Mouse (Mus musculus) kidney, postnatal 10 days (tissue): ENCODE data around the gene Ankrd54.

Experiments used
- DNase-seq: peaks from one replicate; pipeline ENCODE4 v3.0.0; 2021; ENCODE audit warnings: mixed read lengths

Gene Ankrd54

DNA sequence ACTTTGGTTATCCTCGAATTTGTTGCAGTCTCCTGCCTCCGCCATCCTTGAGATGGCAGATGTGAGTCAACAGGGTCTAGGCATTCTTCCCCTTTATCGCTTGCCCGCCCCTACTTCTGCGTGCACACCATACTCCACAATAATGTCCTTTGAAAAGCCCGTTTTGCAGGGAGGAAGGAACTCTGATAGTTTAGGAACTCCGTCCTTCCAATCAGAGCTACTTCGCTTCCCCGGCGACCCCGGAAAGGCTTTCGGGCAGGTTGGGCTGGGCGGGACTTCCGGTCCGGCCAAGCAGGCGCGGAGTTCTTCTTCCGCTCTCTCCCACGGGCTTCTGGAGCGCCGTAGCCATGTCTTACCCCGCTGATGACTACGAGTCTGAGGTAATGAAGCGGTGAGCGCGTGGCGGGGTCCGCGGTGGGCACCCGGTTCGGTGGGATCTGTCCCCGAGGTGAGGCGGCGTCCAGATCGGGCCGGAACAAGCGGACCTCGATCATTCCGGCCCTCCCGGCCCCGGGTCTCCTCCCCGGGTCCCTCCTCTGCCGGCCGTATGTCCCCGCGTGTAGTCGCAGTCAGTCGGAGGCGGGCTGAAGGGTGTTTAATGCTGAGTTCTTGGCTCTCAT lies 12.3 kb upstream of the Ankrd54 start, which contains the start of gene Eif3l:
Eif3l (plus strand) TSS at position 267 of the 620 bp plus-strand sequence.
- peak; percentile 94 for DNase-seq

DNA sequence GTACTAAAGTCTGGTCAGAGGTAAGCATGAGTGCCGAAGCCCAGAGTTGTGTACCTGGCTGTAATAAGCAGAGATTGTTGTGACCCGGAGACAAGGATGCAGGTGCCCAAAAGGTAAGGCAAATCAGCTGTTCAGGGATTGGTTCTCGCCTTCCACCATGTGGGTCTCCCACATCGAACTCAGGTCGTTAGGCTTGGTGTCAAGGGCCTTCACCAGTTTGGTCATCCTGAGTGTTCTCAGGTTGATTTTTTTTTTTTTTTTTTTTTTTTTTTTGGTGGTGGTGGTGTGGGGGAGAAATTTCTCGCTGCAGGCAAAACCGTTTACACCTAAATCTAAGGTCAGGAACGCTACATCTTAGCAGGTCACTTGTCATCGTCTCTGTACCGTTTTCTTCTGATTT lies 11.8 kb upstream of the Ankrd54 start:
- DNase-seq: no peak

DNA sequence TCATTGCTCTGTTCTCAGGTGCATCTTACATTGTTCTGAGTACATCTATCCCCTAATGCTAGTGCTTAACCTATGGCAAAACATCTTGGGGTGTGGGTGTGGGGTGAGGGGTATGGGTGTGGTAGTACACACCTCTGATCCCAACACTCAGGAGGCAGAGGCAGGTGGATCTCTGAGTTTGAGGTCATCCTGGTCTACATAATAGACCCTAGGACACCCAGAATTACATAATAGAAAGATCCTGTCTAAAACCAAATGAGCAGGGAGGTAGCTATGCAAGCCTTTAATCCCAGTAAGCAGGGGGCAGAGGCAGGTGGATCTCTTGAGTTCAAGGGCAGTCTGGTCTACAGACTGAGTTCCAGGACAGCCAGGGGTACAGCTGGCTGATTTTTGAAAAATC lies 11.1 kb upstream of the Ankrd54 start:
- no peak for DNase-seq

DNA sequence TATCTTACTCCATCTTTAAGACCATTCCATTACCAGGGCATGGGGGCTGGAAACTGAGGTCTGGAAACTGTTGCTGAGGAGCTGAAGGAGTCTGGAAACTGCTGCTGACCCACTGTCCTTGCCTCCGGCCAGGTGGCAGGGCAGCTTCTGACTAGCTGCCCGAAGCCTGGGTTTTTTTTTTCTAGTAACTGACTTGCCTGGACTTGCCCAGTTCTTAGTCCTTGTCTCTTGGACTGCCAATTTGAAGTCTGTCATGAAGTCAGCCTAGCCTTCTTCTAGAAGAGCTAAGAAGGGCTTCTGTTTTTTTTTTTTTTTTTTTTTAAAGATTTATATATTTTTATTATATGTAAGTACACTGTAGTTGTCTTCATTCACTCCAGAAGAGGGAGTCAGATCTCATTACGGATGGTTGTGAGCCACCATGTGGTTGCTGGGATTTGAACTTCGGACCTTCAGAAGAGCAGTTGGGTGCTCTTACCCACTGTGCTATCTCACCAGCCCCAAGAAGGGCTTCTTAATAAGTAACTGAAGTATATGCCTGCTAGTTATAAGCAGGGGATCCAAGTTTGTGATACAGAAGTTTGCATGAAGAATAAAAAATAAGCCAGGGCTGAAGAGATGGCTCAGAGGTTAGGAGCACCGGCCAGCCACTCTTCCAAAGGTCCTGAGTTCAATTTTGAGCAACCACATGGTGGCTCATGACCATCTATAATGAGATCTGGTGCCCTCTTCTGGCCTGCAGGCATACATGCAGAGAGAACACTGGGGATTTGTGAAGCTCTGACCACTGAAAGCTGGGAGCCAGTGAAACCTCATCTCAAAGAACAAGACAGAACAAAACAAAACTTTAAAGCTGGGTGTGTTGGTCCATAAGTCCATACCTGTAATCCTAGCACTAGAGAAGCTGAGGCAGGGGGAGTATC lies 8.7 kb upstream of the Ankrd54 start:
- DNase-seq: peak; percentile 58

DNA sequence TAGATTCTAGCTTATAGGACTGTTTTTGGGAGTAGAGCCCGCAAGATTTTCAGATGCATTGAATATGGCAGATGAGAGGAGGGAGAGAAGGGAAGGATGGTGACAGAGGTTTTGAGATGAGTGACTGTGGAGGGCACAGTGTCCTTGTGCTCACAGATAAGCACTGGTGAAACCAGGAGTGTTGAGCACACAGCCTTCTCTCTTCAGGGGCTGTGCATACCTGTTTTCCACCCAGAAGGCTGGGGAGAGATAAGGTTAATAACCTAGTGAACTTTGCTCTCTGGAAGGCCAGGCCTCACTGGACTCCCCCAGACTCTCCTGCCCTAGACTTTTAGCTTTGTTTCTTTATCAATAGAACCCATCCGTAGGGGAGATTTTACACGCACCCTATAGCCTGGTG lies 5.7 kb upstream of the Ankrd54 start:
- no peak for DNase-seq

DNA sequence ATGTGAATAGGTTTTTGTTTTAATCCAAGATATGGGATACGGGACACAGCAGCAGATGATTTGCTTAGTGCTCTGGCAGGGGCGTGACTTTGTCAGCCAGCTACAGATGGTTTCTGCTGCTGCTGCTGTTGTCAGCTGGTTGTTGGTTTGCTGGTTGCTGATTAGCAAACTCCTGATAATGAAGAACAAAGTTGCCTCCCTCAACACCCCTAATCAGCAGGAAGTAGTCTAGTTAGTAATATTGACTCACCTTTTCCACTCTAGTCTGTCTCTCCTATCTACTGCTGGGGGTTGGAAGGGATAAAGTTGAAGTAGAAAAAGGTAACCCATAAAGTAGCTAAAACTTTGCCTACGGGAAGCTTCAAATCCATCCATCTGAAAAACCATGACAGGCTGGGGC lies 4.9 kb upstream of the Ankrd54 start:
- DNase-seq: no peak

DNA sequence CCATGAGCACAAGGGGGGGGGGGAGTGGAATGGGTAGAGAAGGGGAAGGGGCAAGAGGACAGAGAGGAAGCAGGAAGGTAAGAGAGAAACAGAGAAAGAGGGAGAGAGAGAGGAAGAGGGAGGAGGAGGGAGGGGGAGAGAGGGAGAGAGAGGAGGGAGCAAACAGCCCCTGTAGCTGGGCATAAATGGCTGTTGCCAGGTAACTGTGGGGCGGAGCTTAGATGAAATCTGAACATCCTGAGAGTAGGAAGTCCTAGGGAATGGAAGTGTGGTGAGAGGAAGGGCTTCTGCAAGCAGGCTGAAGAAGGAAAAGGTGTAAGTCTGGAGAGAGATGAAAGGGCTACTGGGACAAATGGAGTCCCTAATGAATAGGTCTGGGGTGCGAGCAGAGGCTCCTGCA lies 3.6 kb upstream of the Ankrd54 start:
- DNase-seq: peak; percentile 35

DNA sequence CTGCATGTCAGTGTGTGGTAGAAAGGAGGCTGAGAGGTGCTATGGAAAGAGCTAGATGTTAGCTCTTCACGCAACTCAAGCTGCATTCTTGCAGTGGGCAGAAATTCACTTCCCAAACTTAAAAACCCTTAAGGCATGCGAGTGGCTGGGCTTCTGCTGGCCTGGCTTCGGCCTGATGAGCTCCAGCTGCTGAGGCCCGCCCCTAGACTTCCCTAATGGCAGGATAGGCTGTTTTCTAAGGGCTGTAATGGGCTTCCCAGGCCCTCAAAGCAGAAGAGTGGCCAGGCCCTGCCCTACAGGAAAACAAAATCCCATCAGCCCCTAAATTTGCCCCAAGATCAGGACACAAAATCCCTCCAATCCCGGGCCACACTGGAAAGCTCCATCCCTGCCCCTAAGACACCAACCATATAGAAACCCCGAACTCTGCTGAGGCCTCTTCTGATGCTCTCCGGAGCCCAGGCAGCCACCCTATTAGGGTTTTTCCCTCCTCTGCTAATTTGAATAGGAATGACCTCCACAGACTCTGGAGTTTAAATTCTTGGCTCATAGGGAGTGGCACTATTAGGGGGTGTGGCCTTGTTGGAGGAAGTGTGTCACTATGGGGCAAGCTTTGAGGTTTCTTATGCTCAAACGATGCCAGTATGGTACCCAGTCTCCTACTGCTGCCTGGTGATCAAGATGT lies 2.5 kb upstream of the Ankrd54 start:
- peak; percentile 74 for DNase-seq

DNA sequence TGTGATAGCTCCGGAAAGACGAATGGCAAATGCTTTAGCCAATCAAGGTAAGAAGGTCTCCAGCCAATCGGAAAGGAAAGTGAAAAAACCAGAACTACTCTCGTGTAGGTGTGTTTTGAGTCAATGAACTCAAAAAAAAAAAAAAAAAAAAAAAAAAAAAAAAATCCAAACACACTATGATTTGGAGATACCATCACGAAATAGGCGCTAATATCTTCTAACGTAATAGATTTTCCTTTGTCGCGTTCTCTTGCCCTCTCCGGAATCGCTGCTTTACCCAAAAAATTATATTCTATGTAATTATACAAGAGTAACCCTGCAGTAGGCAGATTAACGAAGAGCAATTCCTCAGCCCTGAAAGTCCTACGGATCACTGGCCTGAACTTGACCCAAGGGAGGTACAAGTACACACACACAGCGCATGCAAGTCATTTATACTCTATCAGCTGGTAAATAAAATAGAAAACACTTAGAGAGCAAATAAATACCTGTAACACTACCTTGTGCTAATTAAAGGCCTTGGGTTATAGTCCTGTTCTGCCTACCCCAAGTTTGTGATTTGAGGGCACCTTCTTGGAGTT lies 557 bp upstream of the Ankrd54 start:
- DNase-seq: no peak

DNA sequence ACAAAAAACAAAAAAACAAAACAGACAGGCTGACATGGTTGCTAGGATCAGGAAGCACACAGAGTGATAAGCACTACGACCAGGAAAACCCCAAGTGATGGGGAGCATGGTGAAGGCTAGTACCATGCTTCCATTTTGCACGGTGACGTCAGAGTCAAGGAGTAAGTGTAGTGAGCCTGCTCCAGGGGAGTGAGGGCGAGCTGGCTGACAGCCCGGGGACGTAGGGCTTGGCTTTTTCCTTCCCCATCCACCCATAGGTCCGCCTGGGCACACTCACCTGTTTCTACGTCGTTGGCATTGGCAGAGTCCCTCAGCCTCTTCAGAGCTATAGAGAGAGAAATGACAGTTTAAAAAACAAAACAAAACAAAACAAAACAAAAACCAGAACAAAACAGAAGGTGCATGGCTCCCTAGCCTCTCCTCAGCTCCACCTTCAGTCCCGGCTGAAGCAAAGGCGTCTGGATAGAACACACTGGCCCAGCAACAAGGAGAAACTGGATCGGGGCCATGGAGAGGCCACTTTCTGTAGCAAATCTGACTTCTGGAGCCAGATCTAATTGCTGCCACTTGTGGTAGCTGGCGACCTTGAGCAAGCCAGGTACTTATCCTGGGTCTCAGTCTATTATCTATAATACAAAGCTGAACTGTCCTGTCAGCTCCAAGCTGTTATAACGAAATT lies 1.7 kb downstream of the Ankrd54 start:
- DNase-seq: no peak

DNA sequence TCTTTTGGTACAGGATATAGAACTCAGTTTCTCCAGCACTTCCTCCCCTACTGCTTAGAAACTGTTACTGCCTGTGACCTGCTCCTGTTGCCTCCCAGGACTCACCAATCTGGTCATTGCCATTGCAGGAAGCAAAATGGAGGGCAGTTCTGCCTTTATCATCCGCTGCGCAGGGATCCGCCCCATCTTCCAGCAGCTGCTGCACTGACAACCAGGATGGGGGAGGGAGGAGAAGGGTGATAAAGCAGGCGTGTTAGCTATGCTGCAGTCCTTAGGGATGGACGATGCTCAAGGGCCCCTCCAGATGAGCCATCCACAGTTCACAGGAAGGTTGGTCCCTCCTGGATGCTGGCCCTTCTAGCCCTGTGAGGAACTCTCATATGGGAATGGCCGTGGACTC lies 4.8 kb downstream of the Ankrd54 start:
- DNase-seq: no peak

DNA sequence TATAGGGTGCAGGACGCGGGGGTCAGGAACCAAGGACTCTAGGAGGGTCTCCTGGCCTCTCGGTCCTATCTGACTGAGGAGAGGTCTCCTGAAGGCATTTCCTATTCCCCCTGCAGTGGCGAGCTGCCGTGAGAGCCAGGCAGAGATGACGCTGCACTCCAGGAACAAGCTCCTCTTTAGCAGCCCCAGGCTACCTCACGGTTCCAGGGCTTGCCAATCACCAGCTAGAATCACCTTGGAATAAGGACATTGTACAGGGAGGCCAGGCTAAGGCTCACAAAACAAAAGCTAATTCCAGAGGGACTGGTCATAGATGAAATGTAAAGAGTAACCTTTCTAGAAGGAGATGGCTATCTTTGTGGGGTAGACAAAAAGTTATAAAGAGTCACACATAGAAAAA lies 6.1 kb downstream of the Ankrd54 start:
- no peak for DNase-seq

DNA sequence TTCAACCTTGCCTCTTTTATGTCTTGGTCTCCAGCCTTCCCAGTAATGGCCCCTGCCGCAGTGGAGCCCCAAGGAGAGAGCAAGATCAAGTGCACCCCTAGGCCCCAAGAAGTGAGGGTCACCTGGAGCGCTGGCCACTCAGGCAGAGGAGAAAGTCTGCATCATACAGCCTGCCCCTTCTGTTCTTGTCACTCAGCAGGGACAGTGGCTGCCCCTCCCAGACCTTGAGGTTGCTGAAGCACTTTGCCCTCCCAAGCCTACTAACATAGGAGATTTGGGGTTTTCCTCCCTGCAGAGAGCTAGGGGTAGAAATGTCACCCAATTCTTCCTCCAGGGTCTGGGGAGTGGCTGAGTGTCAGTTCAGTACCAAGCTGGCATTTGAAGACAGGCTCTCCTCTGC lies 10.3 kb downstream of the Ankrd54 start:
- DNase-seq: no peak

DNA sequence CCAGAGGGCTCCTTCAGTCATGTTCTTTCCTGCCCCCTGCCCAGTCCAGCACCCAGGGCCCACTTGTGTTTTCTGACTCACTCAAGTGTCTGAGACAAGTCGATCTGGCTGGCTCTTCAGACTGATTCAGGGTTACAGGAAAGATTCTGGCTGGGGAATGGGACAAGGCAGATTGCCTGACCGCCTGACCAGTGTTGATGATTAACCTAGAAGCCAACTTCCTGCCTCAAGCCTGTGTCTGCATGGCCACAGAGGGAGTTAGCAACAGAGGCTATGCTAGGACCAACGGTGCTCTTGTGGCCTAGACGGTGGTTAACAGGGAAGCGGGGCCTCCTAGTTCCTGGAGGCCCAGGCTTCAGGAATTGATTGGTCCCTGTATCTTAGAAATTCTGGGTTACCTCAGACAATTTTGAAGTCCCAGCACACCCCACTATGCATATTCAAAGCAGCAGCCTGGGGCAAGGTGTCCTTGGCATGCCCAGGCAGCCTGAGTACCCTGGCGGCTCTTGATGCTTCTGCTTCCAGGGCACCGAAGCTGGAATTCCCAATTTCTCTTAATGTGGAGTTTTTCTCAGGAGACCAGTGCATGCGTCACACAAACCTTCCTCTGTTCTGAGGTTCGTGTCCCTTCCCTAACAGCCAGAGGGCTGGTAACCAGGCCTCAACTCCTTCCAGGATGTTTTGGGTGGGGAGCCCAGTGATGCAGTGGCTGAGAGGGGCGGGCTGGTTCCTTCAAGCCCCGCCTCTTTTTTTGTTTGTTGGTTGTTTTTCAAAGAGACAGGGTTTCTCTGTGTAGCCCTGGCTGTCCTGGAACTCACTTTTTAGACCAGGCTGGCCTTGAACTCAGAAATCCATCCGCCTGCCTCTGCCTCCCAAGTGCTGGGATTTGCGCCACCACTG lies 11.0 kb downstream of the Ankrd54 start:
- peak; percentile 75 for DNase-seq

DNA sequence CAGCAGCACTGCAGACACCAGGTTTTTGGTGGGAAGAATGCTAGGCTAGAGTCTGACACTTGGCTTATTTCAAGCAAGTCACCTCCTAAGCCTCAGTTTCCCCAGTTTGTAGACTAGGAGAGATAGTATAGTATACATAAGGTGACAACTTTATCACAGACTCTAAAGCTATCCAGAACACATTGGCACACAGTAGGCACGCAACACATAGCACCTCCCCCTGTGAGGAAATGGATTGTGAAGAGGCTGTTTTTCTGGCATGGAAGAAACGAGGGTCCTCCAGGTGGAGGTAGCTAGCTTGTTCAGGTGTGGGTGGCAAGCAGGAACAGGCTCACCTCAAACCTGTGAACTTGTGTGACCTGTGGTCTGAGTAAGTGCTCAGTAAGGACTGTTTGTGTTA lies 11.7 kb downstream of the Ankrd54 start:
- DNase-seq: no peak

DNA sequence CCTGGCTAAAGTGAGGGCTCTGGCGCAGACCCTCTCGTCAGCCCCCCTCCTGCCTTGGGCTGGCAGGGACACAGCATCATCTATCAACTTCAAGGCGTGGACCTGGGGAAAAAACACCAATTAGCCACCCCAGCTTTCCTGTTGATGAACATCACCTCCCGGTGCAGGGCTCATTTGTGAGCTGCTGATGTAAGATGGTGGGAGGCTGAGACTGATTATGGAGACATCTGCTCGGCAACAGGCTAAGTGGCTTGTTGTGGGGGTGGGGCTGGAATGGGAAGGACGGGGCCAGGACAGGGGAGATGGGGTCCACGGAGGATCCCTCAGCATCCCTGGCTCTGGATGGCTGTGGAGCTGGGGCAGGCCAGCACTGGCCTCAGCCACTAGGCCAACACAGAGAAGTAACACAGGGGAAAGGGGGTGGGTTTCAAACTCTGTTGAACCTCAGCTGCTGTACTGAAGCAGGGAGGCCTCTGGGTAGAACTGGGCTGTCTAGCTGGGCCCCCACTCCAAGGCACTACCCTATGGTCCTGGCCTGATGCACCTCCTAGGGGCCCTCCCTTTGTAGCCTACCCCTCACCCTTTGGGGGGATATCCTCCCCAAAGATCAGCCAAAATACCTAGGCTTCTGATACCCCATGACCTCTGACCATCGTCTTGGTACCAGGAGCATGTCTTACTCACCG lies 12.4 kb downstream of the Ankrd54 start:
- DNase-seq: no peak

DNA sequence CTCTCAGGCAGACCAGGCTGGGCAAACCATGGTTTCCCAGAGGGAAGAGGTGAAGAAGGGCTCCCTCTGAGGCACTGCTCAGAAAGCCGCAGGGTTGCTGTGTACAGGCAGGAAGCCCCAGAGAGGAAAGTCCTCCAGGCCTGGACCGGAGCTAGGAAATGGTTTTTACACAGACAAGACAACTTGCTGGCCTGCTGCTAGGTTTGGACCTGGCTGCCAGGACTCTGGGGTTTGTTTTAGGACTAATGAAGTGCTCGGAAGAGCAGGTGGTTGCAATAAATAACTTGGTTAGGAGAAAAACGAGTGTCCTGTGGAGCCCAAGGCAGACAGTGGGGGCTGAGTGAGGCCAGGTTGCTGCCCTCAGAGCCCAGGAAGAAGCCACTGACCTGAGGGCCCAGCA lies 14.5 kb downstream of the Ankrd54 start:
- DNase-seq: no peak

DNA sequence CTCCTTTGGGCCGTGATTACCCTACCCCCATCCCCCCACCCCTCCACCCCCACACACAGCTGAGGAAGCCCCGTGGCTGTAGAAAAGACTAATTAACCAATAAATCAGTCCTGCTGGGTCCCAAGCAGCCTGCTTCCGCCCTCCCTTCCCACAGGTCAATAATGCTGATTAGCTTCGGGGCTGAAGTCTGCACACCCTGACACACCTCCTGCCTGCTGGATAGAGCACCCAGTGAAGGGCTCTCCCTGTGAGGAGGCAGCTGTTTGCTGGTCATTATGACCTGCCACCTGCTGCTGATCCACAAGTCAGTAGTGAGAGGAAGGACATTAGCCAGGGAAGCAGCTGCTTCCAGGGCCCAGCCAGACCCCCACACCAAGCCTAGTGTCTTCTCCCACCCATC lies 17.9 kb downstream of the Ankrd54 start:
- no peak for DNase-seq

DNA sequence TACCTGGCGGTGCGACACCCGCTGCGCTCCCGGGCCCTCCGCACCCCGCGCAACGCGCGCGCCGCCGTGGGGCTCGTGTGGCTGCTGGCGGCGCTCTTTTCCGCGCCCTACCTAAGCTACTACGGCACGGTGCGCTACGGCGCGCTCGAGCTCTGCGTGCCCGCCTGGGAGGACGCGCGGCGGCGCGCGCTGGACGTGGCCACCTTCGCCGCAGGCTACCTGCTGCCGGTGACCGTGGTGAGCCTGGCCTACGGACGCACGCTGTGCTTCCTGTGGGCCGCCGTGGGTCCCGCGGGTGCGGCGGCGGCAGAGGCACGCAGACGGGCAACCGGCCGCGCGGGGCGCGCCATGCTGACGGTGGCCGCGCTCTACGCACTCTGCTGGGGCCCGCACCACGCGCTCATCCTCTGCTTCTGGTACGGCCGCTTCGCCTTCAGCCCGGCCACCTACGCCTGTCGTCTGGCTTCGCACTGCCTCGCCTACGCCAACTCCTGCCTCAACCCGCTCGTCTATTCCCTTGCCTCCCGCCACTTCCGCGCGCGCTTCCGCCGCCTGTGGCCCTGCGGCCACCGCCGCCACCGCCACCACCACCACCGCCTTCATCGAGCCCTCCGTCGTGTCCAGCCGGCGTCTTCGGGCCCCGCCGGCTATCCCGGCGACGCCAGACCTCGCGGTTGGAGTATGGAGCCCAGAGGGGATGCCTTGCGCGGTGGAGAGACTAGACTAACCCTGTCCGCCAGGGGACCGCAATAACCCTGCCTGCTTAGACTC lies 19.8 kb downstream of the Ankrd54 start:
- DNase-seq: peak; percentile 51

DNA sequence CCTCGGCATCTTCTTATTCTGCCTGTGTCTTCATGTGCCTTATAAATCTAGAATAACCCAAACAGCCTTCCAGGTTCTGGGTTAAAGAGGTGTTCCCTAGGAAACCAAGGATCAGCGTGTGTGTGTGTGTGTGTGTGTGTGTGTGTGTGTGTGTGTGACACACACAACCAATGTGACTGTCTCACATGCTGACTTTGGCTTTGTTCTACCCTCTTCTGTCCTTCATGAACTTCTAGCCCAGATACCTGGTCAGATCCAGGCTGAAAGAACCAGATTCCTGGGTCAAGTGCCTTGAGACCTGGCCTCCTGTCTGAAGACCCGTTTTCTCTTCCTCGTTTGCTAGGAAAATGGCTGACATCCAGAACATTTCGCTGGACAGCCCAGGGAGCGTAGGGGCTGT lies 21.1 kb downstream of the Ankrd54 start, which contains the start of gene Galr3:
Galr3 (plus strand) TSS at position 301 of the 400 bp plus-strand sequence.
- DNase-seq: no peak
